In the genomic region with DNA sequence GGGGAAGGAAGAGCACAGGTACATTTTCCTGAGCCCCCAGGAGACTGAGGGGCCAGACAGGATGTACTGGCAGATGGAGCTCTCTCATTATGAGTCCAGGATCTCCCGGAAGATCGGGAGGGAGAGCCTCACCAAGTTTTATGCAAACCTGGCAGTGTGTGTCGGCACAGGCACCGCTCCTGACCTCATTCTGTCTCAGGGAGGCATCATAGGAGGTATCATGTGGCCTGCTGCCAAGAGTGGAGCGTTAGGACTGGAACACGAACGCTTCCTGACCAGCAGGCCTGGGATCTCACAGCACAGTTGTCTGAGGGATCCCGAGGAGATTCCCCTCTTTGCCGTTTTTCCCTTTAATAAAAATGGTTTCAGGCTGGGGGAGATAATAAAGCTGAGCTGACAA, we compare ENCODE assay signal across 9 mouse cellular contexts. TPM values are rescaled to one million over a fixed set of nuclear protein-coding genes. Genes with fewer than 3 reads are reported as not detected.
DNase-seq lines count a peak whose midpoint lies in the region; ATAC-seq lines count a peak whose summit lies in the region.
"Had no signal": no experiment of that assay in that cellular context is flagged by ENCODE, and none has a peak within 500 bp of the region (broad histone marks: within the 10 kb centered on the region; RNA-seq: fewer than 3 reads in every experiment).

No protein-coding gene starts in this region.

- intact Hi-C loops in heart, postnatal 14 days (cut with DNase I), result loop anchor here (5.0 kb wide), 1 partner anchor 47 kb away; no protein-coding TSS in a partner anchor

- no peak for ATAC-seq in midbrain, embryonic 14.5 days (ENCODE audit: low FRiP score, low TSS enrichment)
- ATAC-seq in megakaryocyte, adult 5-6 weeks (ENCODE audit: poor library complexity, severe bottlenecking), result no peak
- ATAC-seq: midbrain, embryonic 13.5 days had no signal

- peak; percentile 44 for DNase-seq in midbrain, embryonic 14.5 days
- DNase-seq in midbrain, embryonic 10.5 days (ENCODE audit: low spot score), result no peak
- DNase-seq in cerebellum, adult 11 months, result peak; percentile 95
- DNase-seq in heart, postnatal 14 days, result peak; percentile 42 to 54
- DNase-seq in right cerebral cortex, postnatal 14 days, result peak; percentile 27
- DNase-seq in embryonic facial prominence, embryonic 10.5 days (ENCODE audit: low spot score), result no peak

- no peak overlapping the region for H3K9ac ChIP-seq in midbrain, embryonic 14.5 days (replicated peaks; ENCODE audit: low read length)
- H3K9ac ChIP-seq: midbrain, embryonic 13.5 days had no signal

- H3K27me3 ChIP-seq in midbrain, embryonic 14.5 days (ENCODE audit: control insufficient read depth, insufficient read depth, low read length), result no peaks in the 10 kb centered on the region
- H3K27me3 ChIP-seq in midbrain, embryonic 10.5 days (ENCODE audit: low read depth, poor library complexity, severe bottlenecking), result no peaks in the 10 kb centered on the region
- H3K27me3 ChIP-seq in embryonic facial prominence, embryonic 10.5 days (replicated peaks; ENCODE audit: low read depth, poor library complexity, severe bottlenecking), result no peaks in the 10 kb centered on the region
- H3K27me3 ChIP-seq: midbrain, embryonic 13.5 days had no signal

- H3K4me2 ChIP-seq in midbrain, embryonic 14.5 days (ENCODE audit: low read length), result no peak overlapping the region
- H3K4me2 ChIP-seq: midbrain, embryonic 13.5 days had no signal

- no peaks in the 10 kb centered on the region for H3K4me1 ChIP-seq in midbrain, embryonic 14.5 days (ENCODE audit: control insufficient read depth, insufficient read depth, low read length)
- H3K4me1 ChIP-seq in midbrain, embryonic 10.5 days, result peaks cover 15% of the 10 kb centered on the region
- peaks cover 12% of the 10 kb centered on the region for H3K4me1 ChIP-seq in embryonic facial prominence, embryonic 10.5 days

- no peak overlapping the region for H3K4me3 ChIP-seq in midbrain, embryonic 14.5 days (replicated peaks; ENCODE audit: low read depth, low read length)
- no peak overlapping the region for H3K4me3 ChIP-seq in midbrain, embryonic 10.5 days
- no peak overlapping the region for H3K4me3 ChIP-seq in embryonic facial prominence, embryonic 10.5 days
- H3K4me3 ChIP-seq: limb, embryonic 10.5 days; midbrain, embryonic 13.5 days had no signal

- H3K9me3 ChIP-seq in midbrain, embryonic 14.5 days (ENCODE audit: control insufficient read depth, low read length), result no peaks in the 10 kb centered on the region
- no peaks in the 10 kb centered on the region for H3K9me3 ChIP-seq in midbrain, embryonic 10.5 days (replicated peaks)
- no peaks in the 10 kb centered on the region for H3K9me3 ChIP-seq in embryonic facial prominence, embryonic 10.5 days
- H3K9me3 ChIP-seq: limb, embryonic 10.5 days; midbrain, embryonic 13.5 days had no signal

- no peaks in the 10 kb centered on the region for H3K36me3 ChIP-seq in midbrain, embryonic 14.5 days (ENCODE audit: control insufficient read depth, insufficient read depth, low read length)
- H3K36me3 ChIP-seq in midbrain, embryonic 10.5 days, result no peaks in the 10 kb centered on the region
- no peaks in the 10 kb centered on the region for H3K36me3 ChIP-seq in embryonic facial prominence, embryonic 10.5 days (replicated peaks)
- H3K36me3 ChIP-seq: limb, embryonic 10.5 days; midbrain, embryonic 13.5 days had no signal

- WGBS in midbrain, embryonic 14.5 days, result 61% methylated on average over 9 of the region's 9 CpGs
- 88% methylated on average over 9 of the region's 9 CpGs for WGBS in midbrain, embryonic 10.5 days
- WGBS in embryonic facial prominence, embryonic 10.5 days, result 86% methylated on average over 9 of the region's 9 CpGs

- no peak overlapping the region for H3K27ac ChIP-seq in midbrain, embryonic 14.5 days (replicated peaks; ENCODE audit: low read depth, low read length)
- H3K27ac ChIP-seq in midbrain, embryonic 10.5 days (replicated peaks), result no peak overlapping the region
- no peak overlapping the region for H3K27ac ChIP-seq in embryonic facial prominence, embryonic 10.5 days (replicated peaks)
- H3K27ac ChIP-seq: limb, embryonic 10.5 days; midbrain, embryonic 13.5 days had no signal

RNA-seq across cellular contexts. Expression of gene Slc16a6, which starts 31.6 kb away (rescaled TPM):
- 2.8 and 3.1 TPM in 2 replicates for polyA plus RNA-seq in midbrain, embryonic 14.5 days (2014; fragmentation: Nextera tagmentation; extraction: Ambion mirVana)
- 5.0 and 5.5 TPM in 2 replicates for polyA plus RNA-seq in midbrain, embryonic 10.5 days (2016; fragmentation: Nextera tagmentation; extraction: Ambion mirVana)
- total RNA-seq in heart, postnatal 14 days (2021), result 1 to 10 TPM; 7.3 to 7.7 TPM
- total RNA-seq in megakaryocyte, adult 5-6 weeks (2015), result 27.4 and 27.6 TPM in 2 replicates
- 10.5 and 14.7 TPM in 2 replicates for total RNA-seq in megakaryocyte, adult 5-6 weeks (2017)
- 3.8 TPM in 2 replicates for polyA plus RNA-seq in embryonic facial prominence, embryonic 10.5 days (2016; fragmentation: Nextera tagmentation; extraction: Ambion mirVana)

RNA-seq across cellular contexts. Expression of gene Arsg, which starts 31.8 kb away (rescaled TPM):
- polyA plus RNA-seq in midbrain, embryonic 14.5 days (2014; fragmentation: Nextera tagmentation; extraction: Ambion mirVana), result 1.3 and 2.7 TPM in 2 replicates
- 1.9 and 2.2 TPM in 2 replicates for polyA plus RNA-seq in midbrain, embryonic 10.5 days (2016; fragmentation: Nextera tagmentation; extraction: Ambion mirVana)
- 1 to 10 TPM; 2.7 to 2.8 TPM for total RNA-seq in heart, postnatal 14 days (2021)
- total RNA-seq in megakaryocyte, adult 5-6 weeks (2015), result 4.9 and 6.2 TPM in 2 replicates
- 6.2 and 7.5 TPM in 2 replicates for total RNA-seq in megakaryocyte, adult 5-6 weeks (2017)
- 1.5 and 1.6 TPM in 2 replicates for polyA plus RNA-seq in embryonic facial prominence, embryonic 10.5 days (2016; fragmentation: Nextera tagmentation; extraction: Ambion mirVana)

Comparison
In these comparisons a context has a peak if more than half of its experiments do, and no peak if none do; other contexts are left out.
1. DNase-seq: peak in midbrain, embryonic 14.5 days (single experiment), cerebellum, adult 11 months (single experiment), heart, postnatal 14 days (2 of 2) and right cerebral cortex, postnatal 14 days (single experiment); none in midbrain, embryonic 10.5 days (single experiment) and embryonic facial prominence, embryonic 10.5 days (single experiment).